Mouse (Mus musculus) CH12.LX (cell line): ENCODE results near the gene Jkamp.

Source experiments
- CHD2 ChIP-seq: IDR thresholded peaks from 2 replicates; pipeline ENCODE4 v1.6.1; 2011; ENCODE audit warnings: low read length, improper control_type of control experiment
- CTCF ChIP-seq, 2 experiments: IDR thresholded peaks in 1 of 2; conservative IDR thresholded peaks in 1 of 2; 2 replicates each; pipeline ENCODE4 v1.5.1; 2011 to 2012; ENCODE audit warnings: low read depth in 2 of 2, low read length in 2 of 2, improper control_type of control experiment in 1 of 2, inconsistent platforms in 1 of 2, mild to moderate bottlenecking in 1 of 2, moderate library complexity in 1 of 2
- EP300 ChIP-seq: IDR thresholded peaks from 2 replicates; pipeline ENCODE4 v1.6.1; 2011; ENCODE audit warnings: low read length, improper control_type of control experiment
- GABPA ChIP-seq: IDR thresholded peaks from 2 replicates; pipeline ENCODE4 v1.6.1; 2012; ENCODE audit warnings: low read depth, low read length, improper control_type of control experiment, inconsistent platforms; ENCODE audit not compliant: insufficient replicate concordance
- KAT2A ChIP-seq: IDR thresholded peaks from 2 replicates; pipeline ENCODE4 v1.6.1; 2012; ENCODE audit warnings: low read length, improper control_type of control experiment, inconsistent platforms; ENCODE audit not compliant: insufficient replicate concordance
- MAZ ChIP-seq: IDR thresholded peaks from 2 replicates; pipeline ENCODE4 v1.6.1; 2012; ENCODE audit warnings: low read depth, mild to moderate bottlenecking, inconsistent platforms, low read length, improper control_type of control experiment, moderate library complexity
- MEF2A ChIP-seq: IDR thresholded peaks from 2 replicates; pipeline ENCODE4 v1.6.1; 2014; ENCODE audit warnings: low read depth, mild to moderate bottlenecking, inconsistent platforms, low read length, improper control_type of control experiment, borderline replicate concordance
- POLR2A ChIP-seq: IDR thresholded peaks from 2 replicates; pipeline ENCODE4 v1.6.1; 2011; ENCODE audit warnings: low read depth, mild to moderate bottlenecking, improper control_type of control experiment, low read length
- TBP ChIP-seq: conservative IDR thresholded peaks from 2 replicates; pipeline ENCODE4 v1.6.1; 2011; ENCODE audit warnings: low read depth, low read length, improper control_type of control experiment
- USF2 ChIP-seq: conservative IDR thresholded peaks from 2 replicates; pipeline ENCODE4 v1.6.1; 2011; ENCODE audit warnings: low read depth, low read length, improper control_type of control experiment

- TF ChIP-seq CTCF (conservative IDR thresholded peaks at IDR 0.05 in 1 of 2, IDR thresholded peaks at IDR 0.05 in 1 of 2; ENCODE audit: low read depth in 2 of 2, low read length in 2 of 2), result no peak
- no peak for TF ChIP-seq USF2
- TF ChIP-seq EP300, result no peak
- no peak for TF ChIP-seq MAZ
- TF ChIP-seq CHD2, result no peak
- no peak for TF ChIP-seq MEF2A
- TF ChIP-seq GABPA, result no peak
- TF ChIP-seq TBP, result no peak
- no peak for TF ChIP-seq POLR2A
- no peak for TF ChIP-seq KAT2A
These were observed 18.6 kb downstream of the Jkamp start for GRCm38 (mm10) chr12:72104027-72104426.
